Mouse (Mus musculus): ENCODE data around the gene Pitpnm2. TPM values are rescaled to one million over a fixed set of nuclear protein-coding genes. Genes with fewer than 3 reads are reported as not detected.
A peak's percentile ranks its signal among the peaks of the same experiment; 100 is the strongest.

Pitpnm2 gene
- polyA plus RNA-seq, 1 experiment from 2014 or later: 9.2 TPM

- DNase-seq (ENCODE audit: low spot score) (peak; percentile 34), ATAC-seq (peak; percentile 44)
- no peak for TF ChIP-seq EP300 (IDR thresholded peaks at IDR 0.05)
- TF ChIP-seq CTCF (IDR thresholded peaks at IDR 0.05): no peak
- H3K27me3 ChIP-seq (replicated peaks; ENCODE audit: insufficient read depth, low read length): no peaks in the 10 kb centered on the region
- no peak overlapping the region for H3K27ac ChIP-seq (ENCODE audit: low read length)
- no peak overlapping the region for H3K9ac ChIP-seq (replicated peaks; ENCODE audit: low read depth)
- 43% methylated on average over 7 of the region's 7 CpGs for WGBS
- H3K9me3 ChIP-seq (ENCODE audit: low read length): no peaks in the 10 kb centered on the region
- peaks cover 40% of the 10 kb centered on the region for H3K36me3 ChIP-seq (ENCODE audit: insufficient read depth, low read length)
- no peak overlapping the region for H3K4me2 ChIP-seq (replicated peaks; ENCODE audit: low read depth, low read length)
- no peak overlapping the region for H3K4me3 ChIP-seq (ENCODE audit: low read depth, low read length)
- H3K4me1 ChIP-seq (ENCODE audit: insufficient read depth, low read depth, low read length): no peaks in the 10 kb centered on the region
Measured at GRCm38 (mm10) chr5:124138066-124138465, 111.5 kb downstream of the Pitpnm2 start.

GRCm38 (mm10) chr5:124134261-124134660, 115.3 kb downstream of the Pitpnm2 start:
- H3K27ac ChIP-seq (ENCODE audit: low read length): no peak overlapping the region
- no peak overlapping the region for H3K4me3 ChIP-seq (ENCODE audit: low read depth, low read length)
- no peak overlapping the region for H3K4me2 ChIP-seq (replicated peaks; ENCODE audit: low read depth, low read length)
- H3K36me3 ChIP-seq (ENCODE audit: insufficient read depth, low read length): peaks cover 36% of the 10 kb centered on the region
- DNase-seq (ENCODE audit: low spot score) (no peak), ATAC-seq (no peak)
- H3K27me3 ChIP-seq (replicated peaks; ENCODE audit: insufficient read depth, low read length): no peaks in the 10 kb centered on the region
- TF ChIP-seq CTCF (IDR thresholded peaks at IDR 0.05) (no peak), EP300 (IDR thresholded peaks at IDR 0.05) (no peak)
- no peak overlapping the region for H3K9ac ChIP-seq (replicated peaks; ENCODE audit: low read depth)
- WGBS: 86% methylated on average over 5 of the region's 5 CpGs
- H3K4me1 ChIP-seq (ENCODE audit: insufficient read depth, low read depth, low read length): no peaks in the 10 kb centered on the region
- H3K9me3 ChIP-seq (ENCODE audit: low read length): no peaks in the 10 kb centered on the region

DNA sequence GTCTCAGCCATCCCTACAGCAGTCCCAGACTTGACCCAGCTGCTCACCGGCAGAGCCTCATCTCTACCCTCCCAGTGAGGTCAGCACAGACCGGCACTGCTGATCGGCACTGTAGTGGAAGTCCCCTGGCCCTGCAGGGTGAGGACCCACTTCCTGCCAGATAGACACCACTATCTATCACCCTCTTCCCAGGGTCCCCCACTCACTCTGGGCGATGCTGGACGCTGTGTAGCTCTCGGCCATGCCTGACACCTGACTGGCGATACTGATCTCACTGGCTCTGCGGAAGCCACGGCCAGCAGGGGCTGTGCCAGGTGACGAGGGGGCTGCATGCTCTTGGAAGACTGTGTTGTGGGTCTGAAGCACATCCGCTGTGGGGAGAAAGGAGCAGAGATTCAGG, 124.5 kb downstream of the Pitpnm2 start:
- no peak for DNase-seq (ENCODE audit: low spot score)
- H3K27me3 ChIP-seq (replicated peaks; ENCODE audit: insufficient read depth, low read length): no peaks in the 10 kb centered on the region
- H3K4me1 ChIP-seq (ENCODE audit: insufficient read depth, low read depth, low read length): no peaks in the 10 kb centered on the region
- no peak overlapping the region for H3K27ac ChIP-seq (ENCODE audit: low read length)
- H3K9ac ChIP-seq (replicated peaks; ENCODE audit: low read depth): no peak overlapping the region
- WGBS: 87% methylated on average over 11 of the region's 11 CpGs
- H3K9me3 ChIP-seq (ENCODE audit: low read length): no peaks in the 10 kb centered on the region
- no peak overlapping the region for H3K4me2 ChIP-seq (replicated peaks; ENCODE audit: low read depth, low read length)
- no peak overlapping the region for H3K4me3 ChIP-seq (ENCODE audit: low read depth, low read length)
- no peak for TF ChIP-seq EP300 (IDR thresholded peaks at IDR 0.05)
- no peak for TF ChIP-seq CTCF (IDR thresholded peaks at IDR 0.05)
- peaks cover 32% of the 10 kb centered on the region for H3K36me3 ChIP-seq (ENCODE audit: insufficient read depth, low read length)
- ATAC-seq: no peak

GRCm38 (mm10) chr5:124122357-124122756, 127.2 kb downstream of the Pitpnm2 start:
- H3K9ac ChIP-seq (replicated peaks; ENCODE audit: low read depth): no peak overlapping the region

DNA sequence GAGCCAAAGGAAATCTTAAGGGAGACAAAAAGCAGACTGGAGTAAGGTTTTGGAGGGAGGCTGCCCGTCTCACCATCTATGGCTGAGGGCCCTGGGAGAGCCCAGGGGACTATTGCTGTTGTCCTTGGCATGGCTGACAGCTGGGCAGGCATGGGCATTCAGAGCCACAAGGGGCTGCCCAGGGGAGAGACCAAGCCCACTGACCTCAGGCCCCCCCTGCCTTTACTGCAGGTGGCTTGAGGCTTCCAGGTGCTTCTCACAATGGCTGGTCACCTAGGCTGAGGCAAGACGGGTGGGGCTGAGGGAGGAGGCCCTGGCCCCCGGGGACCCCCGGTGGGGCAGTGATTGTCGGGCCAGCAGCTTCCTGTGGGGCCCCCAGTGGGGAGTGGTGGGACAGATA, 130.4 kb downstream of the Pitpnm2 start:
- Histone ChIP-seq H3K9me3 (ENCODE audit: low read length) (no peaks in the 10 kb centered on the region), H3K36me3 (ENCODE audit: insufficient read depth, low read length) (peaks cover 14% of the 10 kb centered on the region), H3K9ac (replicated peaks; ENCODE audit: low read depth) (no peak overlapping the region), H3K27ac (ENCODE audit: low read length) (no peak overlapping the region), H3K4me1 (ENCODE audit: insufficient read depth, low read depth, low read length) (peaks cover 8% of the 10 kb centered on the region; the same call in 1 of the 2 replicates), H3K27me3 (replicated peaks; ENCODE audit: insufficient read depth, low read length) (no peaks in the 10 kb centered on the region), H3K4me3 (ENCODE audit: low read depth, low read length) (no peak overlapping the region), H3K4me2 (replicated peaks; ENCODE audit: low read depth, low read length) (no peak overlapping the region)
- ATAC-seq (no peak), DNase-seq (ENCODE audit: low spot score) (no peak)
- no peak for TF ChIP-seq CTCF (IDR thresholded peaks at IDR 0.05)
- no peak for TF ChIP-seq EP300 (IDR thresholded peaks at IDR 0.05)
- WGBS: 56% methylated on average over 5 of the region's 5 CpGs

More at GRCm38 (mm10) chr5:124122357-124122756, 127.2 kb downstream of the Pitpnm2 start:
- TF ChIP-seq CTCF (IDR thresholded peaks at IDR 0.05) (no peak), EP300 (IDR thresholded peaks at IDR 0.05) (no peak)
- no peak overlapping the region for H3K4me2 ChIP-seq (replicated peaks; ENCODE audit: low read depth, low read length)
- no peak overlapping the region for H3K27ac ChIP-seq (ENCODE audit: low read length)
- no peak for DNase-seq (ENCODE audit: low spot score)
- WGBS: 88% methylated on average over 18 of the region's 18 CpGs
- no peak overlapping the region for H3K4me3 ChIP-seq (ENCODE audit: low read depth, low read length)
- no peak for ATAC-seq
- H3K27me3 ChIP-seq (replicated peaks; ENCODE audit: insufficient read depth, low read length): no peaks in the 10 kb centered on the region
- no peaks in the 10 kb centered on the region for H3K4me1 ChIP-seq (ENCODE audit: insufficient read depth, low read depth, low read length)
- H3K36me3 ChIP-seq (ENCODE audit: insufficient read depth, low read length): peaks cover 23% of the 10 kb centered on the region
- no peaks in the 10 kb centered on the region for H3K9me3 ChIP-seq (ENCODE audit: low read length)

GRCm38 (mm10) chr5:124115990-124116845, 133.3 kb downstream of the Pitpnm2 start, which contains the start of gene Arl6ip4:
TSS of gene Arl6ip4 (plus strand) at chr5:124116089.
- Histone ChIP-seq H3K9ac (replicated peaks; ENCODE audit: low read depth) (peak within 1 kb of the TSS; percentile 95), H3K27me3 (replicated peaks; ENCODE audit: insufficient read depth, low read length) (no peaks in the 10 kb centered on the region), H3K9me3 (ENCODE audit: low read length) (no peaks in the 10 kb centered on the region), H3K4me3 (ENCODE audit: low read depth, low read length) (peak within 1 kb of the TSS; percentile 91), H3K4me1 (ENCODE audit: insufficient read depth, low read depth, low read length) (peaks cover 18% of the 10 kb centered on the region; the same call in 1 of the 2 replicates), H3K27ac (ENCODE audit: low read length) (peak within 1 kb of the TSS; percentile 90), H3K4me2 (replicated peaks; ENCODE audit: low read depth, low read length) (peak within 1 kb of the TSS; percentile 75), H3K36me3 (ENCODE audit: insufficient read depth, low read length) (peaks cover 4% of the 10 kb centered on the region)
- TF ChIP-seq CTCF (IDR thresholded peaks at IDR 0.05) (no peak), EP300 (IDR thresholded peaks at IDR 0.05) (no peak)
- DNase-seq (ENCODE audit: low spot score) (peak; percentile 73), ATAC-seq (0 out of 2 replicates have a peak, but pooled peaks have one; percentile 2)
- under 1% methylated on average over 63 of the region's 64 CpGs for WGBS

Measured in lung, postnatal 0 days (tissue).